Mouse (Mus musculus): Measurements from ENCODE around the gene Il9r. TPM values are rescaled to one million over a fixed set of nuclear protein-coding genes. Genes with fewer than 3 reads are reported as not detected.

Il9r gene
- total and polyA plus RNA-seq, 3 experiments: 2.3 to 5.7 (median 4.0) TPM

- no peak for TF ChIP-seq GATA1 (IDR thresholded peaks at IDR 0.05; ENCODE audit: borderline replicate concordance, low read length)
- TF ChIP-seq TAL1 (conservative IDR thresholded peaks at IDR 0.05; ENCODE audit: low read depth, low read length): no peak
- no peak for TF ChIP-seq GATA2 (IDR thresholded peaks at IDR 0.05; ENCODE audit: borderline replicate concordance, low read depth, low read length)
- TF ChIP-seq CTCF (IDR thresholded peaks at IDR 0.05; ENCODE audit: low read depth, low read length): no peak
- TF ChIP-seq POLR2AphosphoS5 (IDR thresholded peaks at IDR 0.05; ENCODE audit: insufficient replicate concordance, low read depth, low read length): no peak
- DNase-seq (ENCODE audit: low spot score) (no peak), ATAC-seq (ENCODE audit: extremely low read depth, insufficient number of reproducible peaks, low FRiP score, poor library complexity, severe bottlenecking) (no peak)
- Histone ChIP-seq H3K4me3 (ENCODE audit: low read depth, low read length) (no peak overlapping the region), H3K4me1 (ENCODE audit: insufficient read depth, low read depth, low read length) (peaks cover 26% of the 10 kb centered on the region), H3K27me3 (ENCODE audit: insufficient read depth, low read length) (no peaks in the 10 kb centered on the region), H3K9me3 (replicated peaks) (no peaks in the 10 kb centered on the region), H3K36me3 (replicated peaks) (peaks cover 99% of the 10 kb centered on the region)
These were observed 36.1 kb upstream of the Il9r start for GRCm38 (mm10) chr11:32236132-32236531.

- Histone ChIP-seq H3K4me3 (ENCODE audit: low read depth, low read length) (no peak overlapping the region), H3K27me3 (ENCODE audit: insufficient read depth, low read length) (no peaks in the 10 kb centered on the region), H3K4me1 (ENCODE audit: insufficient read depth, low read depth, low read length) (peaks cover 31% of the 10 kb centered on the region), H3K9me3 (replicated peaks) (no peaks in the 10 kb centered on the region), H3K36me3 (replicated peaks) (peaks cover 99% of the 10 kb centered on the region)
- DNase-seq (ENCODE audit: low spot score) (no peak), ATAC-seq (ENCODE audit: extremely low read depth, insufficient number of reproducible peaks, low FRiP score, poor library complexity, severe bottlenecking) (no peak)
- TF ChIP-seq GATA2 (IDR thresholded peaks at IDR 0.05; ENCODE audit: borderline replicate concordance, low read depth, low read length) (no peak), GATA1 (IDR thresholded peaks at IDR 0.05; ENCODE audit: borderline replicate concordance, low read length) (no peak), CTCF (IDR thresholded peaks at IDR 0.05; ENCODE audit: low read depth, low read length) (no peak), TAL1 (conservative IDR thresholded peaks at IDR 0.05; ENCODE audit: low read depth, low read length) (no peak), POLR2AphosphoS5 (IDR thresholded peaks at IDR 0.05; ENCODE audit: insufficient replicate concordance, low read depth, low read length) (no peak)
These were observed 35.6 kb upstream of the Il9r start for GRCm38 (mm10) chr11:32235646-32236045.

- Histone ChIP-seq H3K27me3 (ENCODE audit: insufficient read depth, low read length) (no peaks in the 10 kb centered on the region), H3K4me3 (ENCODE audit: low read depth, low read length) (no peak overlapping the region), H3K9me3 (replicated peaks) (no peaks in the 10 kb centered on the region), H3K4me1 (ENCODE audit: insufficient read depth, low read depth, low read length) (peaks cover 36% of the 10 kb centered on the region), H3K36me3 (replicated peaks) (peaks cover 99% of the 10 kb centered on the region)
- ATAC-seq (ENCODE audit: extremely low read depth, insufficient number of reproducible peaks, low FRiP score, poor library complexity, severe bottlenecking) (no peak), DNase-seq (ENCODE audit: low spot score) (no peak)
- TF ChIP-seq GATA2 (IDR thresholded peaks at IDR 0.05; ENCODE audit: borderline replicate concordance, low read depth, low read length) (no peak), CTCF (IDR thresholded peaks at IDR 0.05; ENCODE audit: low read depth, low read length) (no peak), GATA1 (IDR thresholded peaks at IDR 0.05; ENCODE audit: borderline replicate concordance, low read length) (no peak), POLR2AphosphoS5 (IDR thresholded peaks at IDR 0.05; ENCODE audit: insufficient replicate concordance, low read depth, low read length) (no peak), TAL1 (conservative IDR thresholded peaks at IDR 0.05; ENCODE audit: low read depth, low read length) (no peak)
These were observed 34.9 kb upstream of the Il9r start for GRCm38 (mm10) chr11:32234816-32235485.

GRCm38 (mm10) chr11:32233895-32234294, 33.8 kb upstream of the Il9r start:
- ATAC-seq (ENCODE audit: extremely low read depth, insufficient number of reproducible peaks, low FRiP score, poor library complexity, severe bottlenecking) (no peak), DNase-seq (ENCODE audit: low spot score) (no peak)
- Histone ChIP-seq H3K9me3 (replicated peaks) (no peaks in the 10 kb centered on the region), H3K36me3 (replicated peaks) (peaks cover 100% of the 10 kb centered on the region), H3K27me3 (ENCODE audit: insufficient read depth, low read length) (no peaks in the 10 kb centered on the region), H3K4me3 (ENCODE audit: low read depth, low read length) (no peak overlapping the region), H3K4me1 (ENCODE audit: insufficient read depth, low read depth, low read length) (peaks cover 31% of the 10 kb centered on the region)
- TF ChIP-seq GATA1 (IDR thresholded peaks at IDR 0.05; ENCODE audit: borderline replicate concordance, low read length): no peak
- no peak for TF ChIP-seq CTCF (IDR thresholded peaks at IDR 0.05; ENCODE audit: low read depth, low read length)
- no peak for TF ChIP-seq GATA2 (IDR thresholded peaks at IDR 0.05; ENCODE audit: borderline replicate concordance, low read depth, low read length)
- TF ChIP-seq POLR2AphosphoS5 (IDR thresholded peaks at IDR 0.05; ENCODE audit: insufficient replicate concordance, low read depth, low read length): no peak
- TF ChIP-seq TAL1 (conservative IDR thresholded peaks at IDR 0.05; ENCODE audit: low read depth, low read length): no peak

- Histone ChIP-seq H3K4me3 (ENCODE audit: low read depth, low read length) (no peak overlapping the region), H3K9me3 (replicated peaks) (no peaks in the 10 kb centered on the region), H3K4me1 (ENCODE audit: insufficient read depth, low read depth, low read length) (peaks cover 30% of the 10 kb centered on the region), H3K36me3 (replicated peaks) (peaks cover 100% of the 10 kb centered on the region), H3K27me3 (ENCODE audit: insufficient read depth, low read length) (no peaks in the 10 kb centered on the region)
- no peak for ATAC-seq (ENCODE audit: extremely low read depth, insufficient number of reproducible peaks, low FRiP score, poor library complexity, severe bottlenecking)
- TF ChIP-seq GATA1 (IDR thresholded peaks at IDR 0.05; ENCODE audit: borderline replicate concordance, low read length): no peak
- TF ChIP-seq GATA2 (IDR thresholded peaks at IDR 0.05; ENCODE audit: borderline replicate concordance, low read depth, low read length): no peak
- no peak for TF ChIP-seq CTCF (IDR thresholded peaks at IDR 0.05; ENCODE audit: low read depth, low read length)
- no peak for TF ChIP-seq TAL1 (conservative IDR thresholded peaks at IDR 0.05; ENCODE audit: low read depth, low read length)
- TF ChIP-seq POLR2AphosphoS5 (IDR thresholded peaks at IDR 0.05; ENCODE audit: insufficient replicate concordance, low read depth, low read length): no peak
- DNase-seq (ENCODE audit: low spot score): no peak
These were observed 32.8 kb upstream of the Il9r start for GRCm38 (mm10) chr11:32232848-32233247.

- Histone ChIP-seq H3K4me1 (ENCODE audit: insufficient read depth, low read depth, low read length) (peaks cover 42% of the 10 kb centered on the region), H3K36me3 (replicated peaks) (peaks cover 88% of the 10 kb centered on the region), H3K27me3 (ENCODE audit: insufficient read depth, low read length) (no peaks in the 10 kb centered on the region), H3K4me3 (ENCODE audit: low read depth, low read length) (no peak overlapping the region), H3K9me3 (replicated peaks) (no peaks in the 10 kb centered on the region)
- DNase-seq (ENCODE audit: low spot score) (no peak), ATAC-seq (ENCODE audit: extremely low read depth, insufficient number of reproducible peaks, low FRiP score, poor library complexity, severe bottlenecking) (no peak)
- no peak for TF ChIP-seq GATA2 (IDR thresholded peaks at IDR 0.05; ENCODE audit: borderline replicate concordance, low read depth, low read length)
- TF ChIP-seq TAL1 (conservative IDR thresholded peaks at IDR 0.05; ENCODE audit: low read depth, low read length): no peak
- TF ChIP-seq CTCF (IDR thresholded peaks at IDR 0.05; ENCODE audit: low read depth, low read length): no peak
- no peak for TF ChIP-seq GATA1 (IDR thresholded peaks at IDR 0.05; ENCODE audit: borderline replicate concordance, low read length)
- TF ChIP-seq POLR2AphosphoS5 (IDR thresholded peaks at IDR 0.05; ENCODE audit: insufficient replicate concordance, low read depth, low read length): no peak
These were observed 31.0 kb upstream of the Il9r start for GRCm38 (mm10) chr11:32231125-32231524.

Data from G1E (cell line).